Mouse (Mus musculus) midbrain, embryonic 14.5 days (tissue): ENCODE measurements around the gene Gad1. TPM values are rescaled to one million over a fixed set of nuclear protein-coding genes. Genes with fewer than 3 reads are reported as not detected.

Experiments
- ATAC-seq: fragments of 200-750 bp; cut with Nextera tagmentation; 2 replicates; pipeline ENCODE4 v1.8.0; 2017; ENCODE audit warnings: moderate number of reproducible peaks, moderate library complexity; ENCODE audit not compliant: low FRiP score, low TSS enrichment
- DNase-seq: peaks from one replicate; pipeline ENCODE4 v3.0.0-alpha.2; 2015
- H3K27ac ChIP-seq: fragments of 300-500 bp; sonication (generic); replicated peaks from 2 replicates; pipeline ENCODE4 v1.5.1; 2014; ENCODE audit warnings: mild to moderate bottlenecking, low read depth, low read length, moderate library complexity
- H3K27me3 ChIP-seq: fragments of 300-500 bp; sonication (generic); 2 replicates; pipeline ENCODE4 v1.6.1; 2014; ENCODE audit warnings: low read length, control low read depth, mixed read lengths; ENCODE audit not compliant: control insufficient read depth, insufficient read depth
- H3K36me3 ChIP-seq: fragments of 300-500 bp; sonication (generic); 2 replicates; pipeline ENCODE4 v1.6.1; 2014; ENCODE audit warnings: low read length, control low read depth; ENCODE audit not compliant: control insufficient read depth, insufficient read depth
- H3K4me1 ChIP-seq: fragments of 300-500 bp; sonication (generic); 2 replicates; pipeline ENCODE4 v1.6.1; 2014; ENCODE audit warnings: mild to moderate bottlenecking, antibody characterized with exemption, low read length, control low read depth; ENCODE audit not compliant: control insufficient read depth, insufficient read depth
- H3K4me2 ChIP-seq: fragments of 300-500 bp; sonication (generic); 2 replicates; pipeline ENCODE4 v1.6.1; 2014; ENCODE audit warnings: mild to moderate bottlenecking, low read length, moderate library complexity
- H3K4me3 ChIP-seq: fragments of 300-500 bp; sonication (generic); replicated peaks from 2 replicates; pipeline ENCODE4 v1.5.1; 2014; ENCODE audit warnings: low read depth, low read length
- H3K9ac ChIP-seq: fragments of 300-500 bp; sonication (generic); replicated peaks from 2 replicates; pipeline ENCODE4 v1.6.1; 2014; ENCODE audit warnings: mild to moderate bottlenecking, low read length, moderate library complexity
- H3K9me3 ChIP-seq: fragments of 300-500 bp; sonication (generic); 2 replicates; pipeline ENCODE4 v1.6.1; 2016; ENCODE audit warnings: low read length, control low read depth, mixed read lengths; ENCODE audit not compliant: control insufficient read depth
- WGBS: fragments of 180-500 bp; shearing (Covaris S2); extraction: QIAGEN DNeasy Blood & Tissue Kit; methylation state at CpG from one replicate; pipeline ENCODE4 v1.1.7; 2014; 5-methylcytosine and 5-hydroxymethylcytosine counted together
- polyA plus RNA-seq: library from polyadenylated mRNA; unstranded; fragments of >200 nt; fragmentation: Nextera tagmentation; extraction: Ambion mirVana; gene quantifications from 2 replicates; pipeline ENCODE4 v1.2.1, GENCODE M21; 2014

The Gad1 gene
- polyA plus RNA-seq, 1 experiment from 2014 or later = 111 TPM

- Histone ChIP-seq H3K9me3 (no peaks in the 10 kb centered on the region), H3K4me1 (peaks cover 13% of the 10 kb centered on the region), H3K4me3 (peak overlapping the region; percentile 53), H3K27me3 (peaks cover 53% of the 10 kb centered on the region), H3K27ac (peak overlapping the region; percentile 94), H3K9ac (peak overlapping the region; percentile 88), H3K4me2 (peak overlapping the region; percentile 66), H3K36me3 (0 out of 2 replicates have a peak, but pooled peaks cover 3% of the 10 kb centered on the region)
- under 1% methylated on average over 12 of the region's 12 CpGs for WGBS
- ATAC-seq = peak; percentile 54
- no peak for DNase-seq
Observed at GRCm38 (mm10) chr2:70567682-70568077, 14.8 kb downstream of the Gad1 start.

- H3K27ac ChIP-seq = peak overlapping the region; percentile 94
- no peaks in the 10 kb centered on the region for H3K9me3 ChIP-seq
- peaks cover 7% of the 10 kb centered on the region; the same call in 1 of the 2 replicates for H3K36me3 ChIP-seq
- H3K4me2 ChIP-seq = peak overlapping the region; percentile 66
- peak; percentile 84 for DNase-seq
- ATAC-seq = peak; percentile 72
- peak overlapping the region; percentile 88 for H3K9ac ChIP-seq
- H3K4me3 ChIP-seq = peak overlapping the region; percentile 53
- H3K4me1 ChIP-seq = peaks cover 13% of the 10 kb centered on the region
- under 1% methylated on average over 34 of the region's 34 CpGs for WGBS
- H3K27me3 ChIP-seq = peaks cover 51% of the 10 kb centered on the region
Observed at GRCm38 (mm10) chr2:70568198-70568941, 15.5 kb downstream of the Gad1 start.

GRCm38 (mm10) chr2:70571698-70572097, 18.8 kb downstream of the Gad1 start:
- Histone ChIP-seq H3K4me3 (no peak overlapping the region), H3K4me1 (peaks cover 10% of the 10 kb centered on the region), H3K4me2 (no peak overlapping the region), H3K9ac (no peak overlapping the region), H3K27ac (no peak overlapping the region), H3K9me3 (no peaks in the 10 kb centered on the region), H3K36me3 (peaks cover 16% of the 10 kb centered on the region), H3K27me3 (peaks cover 24% of the 10 kb centered on the region)
- ATAC-seq (no peak), DNase-seq (no peak)
- 68% methylated on average over 4 of the region's 4 CpGs for WGBS

- no peaks in the 10 kb centered on the region for H3K9me3 ChIP-seq
- no peak overlapping the region for H3K9ac ChIP-seq
- peaks cover 19% of the 10 kb centered on the region for H3K27me3 ChIP-seq
- H3K36me3 ChIP-seq = peaks cover 16% of the 10 kb centered on the region
- DNase-seq (no peak), ATAC-seq (no peak)
- no peak overlapping the region for H3K27ac ChIP-seq
- peaks cover 8% of the 10 kb centered on the region for H3K4me1 ChIP-seq
- 50% methylated on average over 9 of the region's 9 CpGs for WGBS
- H3K4me3 ChIP-seq = no peak overlapping the region
- H3K4me2 ChIP-seq = no peak overlapping the region
Observed at GRCm38 (mm10) chr2:70572251-70572650, 19.4 kb downstream of the Gad1 start.

GRCm38 (mm10) chr2:70573544-70574210, 20.8 kb downstream of the Gad1 start:
- peaks cover 3% of the 10 kb centered on the region; the same call in 1 of the 2 replicates for H3K4me1 ChIP-seq
- H3K9me3 ChIP-seq = no peaks in the 10 kb centered on the region
- no peak overlapping the region for H3K4me3 ChIP-seq
- H3K27ac ChIP-seq = no peak overlapping the region
- H3K4me2 ChIP-seq = no peak overlapping the region
- H3K27me3 ChIP-seq = peaks cover 17% of the 10 kb centered on the region
- 84% methylated on average over 8 of the region's 8 CpGs for WGBS
- ATAC-seq = no peak
- no peak overlapping the region for H3K9ac ChIP-seq
- DNase-seq = no peak
- H3K36me3 ChIP-seq = peaks cover 23% of the 10 kb centered on the region

- H3K27ac ChIP-seq = no peak overlapping the region
- no peaks in the 10 kb centered on the region for H3K27me3 ChIP-seq
- DNase-seq = no peak
- H3K36me3 ChIP-seq = peaks cover 32% of the 10 kb centered on the region
- ATAC-seq = no peak
- no peaks in the 10 kb centered on the region for H3K9me3 ChIP-seq
- WGBS = 87% methylated on average over 6 of the region's 6 CpGs
- H3K4me3 ChIP-seq = no peak overlapping the region
- H3K9ac ChIP-seq = no peak overlapping the region
- H3K4me1 ChIP-seq = no peaks in the 10 kb centered on the region
- H3K4me2 ChIP-seq = no peak overlapping the region
Observed at GRCm38 (mm10) chr2:70588200-70588599, 35.3 kb downstream of the Gad1 start.

- 35% methylated on average over 6 of the region's 6 CpGs for WGBS
- Histone ChIP-seq H3K4me1 (no peaks in the 10 kb centered on the region), H3K27ac (no peak overlapping the region), H3K36me3 (peaks cover 48% of the 10 kb centered on the region), H3K9me3 (no peaks in the 10 kb centered on the region), H3K27me3 (no peaks in the 10 kb centered on the region), H3K4me2 (no peak overlapping the region), H3K4me3 (no peak overlapping the region), H3K9ac (no peak overlapping the region)
- DNase-seq (peak; percentile 71), ATAC-seq (no peak)
Observed at GRCm38 (mm10) chr2:70592432-70592831, 39.6 kb downstream of the Gad1 start.

- DNase-seq (no peak), ATAC-seq (no peak)
- Histone ChIP-seq H3K27ac (no peak overlapping the region), H3K36me3 (peaks cover 53% of the 10 kb centered on the region), H3K4me3 (no peak overlapping the region), H3K4me1 (no peaks in the 10 kb centered on the region), H3K27me3 (no peaks in the 10 kb centered on the region), H3K9ac (no peak overlapping the region), H3K4me2 (no peak overlapping the region), H3K9me3 (no peaks in the 10 kb centered on the region)
- WGBS = 85% methylated on average over 5 of the region's 5 CpGs
Observed at GRCm38 (mm10) chr2:70593670-70594069, 40.8 kb downstream of the Gad1 start.

GRCm38 (mm10) chr2:70595896-70596295, 43.0 kb downstream of the Gad1 start:
- ATAC-seq (no peak), DNase-seq (no peak)
- no peak overlapping the region for H3K4me2 ChIP-seq
- no peak overlapping the region for H3K27ac ChIP-seq
- H3K9ac ChIP-seq = no peak overlapping the region
- 77% methylated on average over 2 of the region's 2 CpGs for WGBS
- no peaks in the 10 kb centered on the region for H3K27me3 ChIP-seq
- H3K36me3 ChIP-seq = peaks cover 57% of the 10 kb centered on the region
- no peaks in the 10 kb centered on the region for H3K4me1 ChIP-seq
- H3K4me3 ChIP-seq = no peak overlapping the region
- no peaks in the 10 kb centered on the region for H3K9me3 ChIP-seq
